Mouse (Mus musculus): ENCODE measurements around the gene Tbl3. TPM values are rescaled to one million over a fixed set of nuclear protein-coding genes. Genes with fewer than 3 reads are reported as not detected.

Gene Tbl3
- polyA plus RNA-seq, 1 experiment from 2014 or later = 64.4 TPM

- Histone ChIP-seq H3K9ac (no peak overlapping the region), H3K4me1 (no peaks in the 10 kb centered on the region), H3K9me3 (no peaks in the 10 kb centered on the region), H3K4me2 (no peak overlapping the region), H3K4me3 (replicated peaks) (peak overlapping the region; percentile 86; the same call in 1 of the 2 replicates), H3K36me3 (peaks cover 13% of the 10 kb centered on the region), H3K27ac (no peak overlapping the region), H3K27me3 (replicated peaks) (no peaks in the 10 kb centered on the region)
- ATAC-seq (ENCODE audit: insufficient read depth, low FRiP score, low read depth) = no peak
- WGBS = 34% methylated on average over 2 of the region's 2 CpGs
Observed at GRCm38 (mm10) chr17:24708646-24709045, 1.2 kb upstream of the Tbl3 start.

- Histone ChIP-seq H3K4me1 (no peaks in the 10 kb centered on the region), H3K9me3 (no peaks in the 10 kb centered on the region), H3K27me3 (replicated peaks) (no peaks in the 10 kb centered on the region), H3K4me3 (replicated peaks) (peak overlapping the region; percentile 86), H3K27ac (peak overlapping the region; percentile 86), H3K4me2 (peak overlapping the region; percentile 79), H3K9ac (peak overlapping the region; percentile 80), H3K36me3 (peaks cover 16% of the 10 kb centered on the region)
- no peak for ATAC-seq (ENCODE audit: insufficient read depth, low FRiP score, low read depth)
- WGBS = 5% methylated on average over 24 of the region's 24 CpGs
Observed at GRCm38 (mm10) chr17:24707801-24708425, 453 bp upstream of the Tbl3 start.

GRCm38 (mm10) chr17:24705821-24706220 lies 1.6 kb downstream of the Tbl3 start:
- Histone ChIP-seq H3K4me3 (replicated peaks) (no peak overlapping the region), H3K36me3 (peaks cover 34% of the 10 kb centered on the region)
- WGBS = 92% methylated on average over 3 of the region's 3 CpGs

GRCm38 (mm10) chr17:24701251-24701650 lies 6.2 kb downstream of the Tbl3 start:
- peaks cover 43% of the 10 kb centered on the region for H3K36me3 ChIP-seq
- ATAC-seq (ENCODE audit: insufficient read depth, low FRiP score, low read depth) = no peak

More at GRCm38 (mm10) chr17:24705821-24706220, 1.6 kb downstream of the Tbl3 start:
- no peak for ATAC-seq (ENCODE audit: insufficient read depth, low FRiP score, low read depth)
- Histone ChIP-seq H3K4me2 (no peak overlapping the region), H3K9ac (no peak overlapping the region), H3K27ac (no peak overlapping the region), H3K9me3 (no peaks in the 10 kb centered on the region), H3K27me3 (replicated peaks) (no peaks in the 10 kb centered on the region), H3K4me1 (no peaks in the 10 kb centered on the region)

GRCm38 (mm10) chr17:24699473-24699872 lies 8.0 kb downstream of the Tbl3 start:
- Histone ChIP-seq H3K4me3 (replicated peaks) (no peak overlapping the region), H3K4me2 (no peak overlapping the region), H3K27ac (no peak overlapping the region), H3K9me3 (no peaks in the 10 kb centered on the region), H3K4me1 (peaks cover 21% of the 10 kb centered on the region), H3K9ac (no peak overlapping the region), H3K27me3 (replicated peaks) (no peaks in the 10 kb centered on the region), H3K36me3 (peaks cover 39% of the 10 kb centered on the region)
- ATAC-seq (ENCODE audit: insufficient read depth, low FRiP score, low read depth) = no peak
- 70% methylated on average over 2 of the region's 2 CpGs for WGBS

More at GRCm38 (mm10) chr17:24701251-24701650, 6.2 kb downstream of the Tbl3 start:
- no peaks in the 10 kb centered on the region for H3K9me3 ChIP-seq
- no peaks in the 10 kb centered on the region for H3K27me3 ChIP-seq (replicated peaks)
- no peak overlapping the region for H3K4me2 ChIP-seq
- no peak overlapping the region for H3K27ac ChIP-seq
- H3K4me1 ChIP-seq = peaks cover 15% of the 10 kb centered on the region
- H3K4me3 ChIP-seq (replicated peaks) = no peak overlapping the region
- WGBS = 89% methylated on average over 9 of the region's 9 CpGs
- no peak overlapping the region for H3K9ac ChIP-seq

- Histone ChIP-seq H3K4me3 (replicated peaks) (no peak overlapping the region), H3K27ac (no peak overlapping the region), H3K27me3 (replicated peaks) (no peaks in the 10 kb centered on the region), H3K9ac (no peak overlapping the region), H3K9me3 (no peaks in the 10 kb centered on the region), H3K4me1 (peaks cover 21% of the 10 kb centered on the region), H3K36me3 (peaks cover 31% of the 10 kb centered on the region), H3K4me2 (no peak overlapping the region)
- ATAC-seq (ENCODE audit: insufficient read depth, low FRiP score, low read depth) = no peak
- 72% methylated on average over 9 of the region's 9 CpGs for WGBS
Observed at GRCm38 (mm10) chr17:24698715-24699114, 8.7 kb downstream of the Tbl3 start.

GRCm38 (mm10) chr17:24697985-24698384 lies 9.5 kb downstream of the Tbl3 start:
- no peak for ATAC-seq (ENCODE audit: insufficient read depth, low FRiP score, low read depth)
- Histone ChIP-seq H3K9me3 (no peaks in the 10 kb centered on the region), H3K4me1 (peaks cover 21% of the 10 kb centered on the region), H3K4me2 (peak overlapping the region; percentile 8; the same call in 1 of the 2 replicates), H3K4me3 (replicated peaks) (no peak overlapping the region), H3K27ac (peak overlapping the region; percentile 91; the same call in 1 of the 2 replicates), H3K27me3 (replicated peaks) (no peaks in the 10 kb centered on the region), H3K36me3 (peaks cover 28% of the 10 kb centered on the region), H3K9ac (no peak overlapping the region)
- WGBS = 24% methylated on average over 5 of the region's 5 CpGs

GRCm38 (mm10) chr17:24696011-24696697 lies 11.3 kb downstream of the Tbl3 start, which contains the start of the genes Gfer and Noxo1:
Gene Gfer, minus strand, starts transcription at chr17:24696156.
Gene Noxo1, plus strand, starts transcription at chr17:24696234.
- Histone ChIP-seq H3K9me3 (no peaks in the 10 kb centered on the region), H3K4me2 (peak within 1 kb of the TSS; percentile 91), H3K9ac (peak within 1 kb of the TSS; percentile 69), H3K4me3 (replicated peaks) (peak within 1 kb of the TSS; percentile 82), H3K27me3 (replicated peaks) (peaks cover under 1% of the 10 kb centered on the region; the same call in 1 of the 2 replicates), H3K27ac (peak within 1 kb of the TSS; percentile 91), H3K4me1 (peaks cover 21% of the 10 kb centered on the region), H3K36me3 (peaks cover 18% of the 10 kb centered on the region)
- ATAC-seq (ENCODE audit: insufficient read depth, low FRiP score, low read depth) = peak; percentile 93
- under 1% methylated on average over 70 of the region's 76 CpGs for WGBS

GRCm38 (mm10) chr17:24695326-24696010 lies 12.0 kb downstream of the Tbl3 start:
- Histone ChIP-seq H3K4me3 (replicated peaks) (peak overlapping the region; percentile 82), H3K9ac (peak overlapping the region; percentile 69), H3K4me1 (peaks cover 21% of the 10 kb centered on the region), H3K4me2 (peak overlapping the region; percentile 91), H3K36me3 (peaks cover 11% of the 10 kb centered on the region), H3K27me3 (replicated peaks) (peaks cover 8% of the 10 kb centered on the region), H3K27ac (peak overlapping the region; percentile 91), H3K9me3 (no peaks in the 10 kb centered on the region)
- 6% methylated on average over 50 of the region's 51 CpGs for WGBS
- 0 out of 2 replicates have a peak, but pooled peaks have one; percentile 2 for ATAC-seq (ENCODE audit: insufficient read depth, low FRiP score, low read depth)

- Histone ChIP-seq H3K27ac (no peak overlapping the region), H3K9me3 (no peaks in the 10 kb centered on the region), H3K9ac (no peak overlapping the region), H3K4me3 (replicated peaks) (no peak overlapping the region), H3K4me1 (peaks cover 30% of the 10 kb centered on the region), H3K4me2 (no peak overlapping the region; the same call in 1 of the 2 replicates), H3K27me3 (replicated peaks) (peaks cover 38% of the 10 kb centered on the region), H3K36me3 (peaks cover 5% of the 10 kb centered on the region; the same call in 1 of the 2 replicates)
- no peak for ATAC-seq (ENCODE audit: insufficient read depth, low FRiP score, low read depth)
- WGBS = 83% methylated on average over 5 of the region's 5 CpGs
Observed at GRCm38 (mm10) chr17:24692385-24692784, 15.1 kb downstream of the Tbl3 start.

- ATAC-seq (ENCODE audit: insufficient read depth, low FRiP score, low read depth) = no peak
- H3K36me3 ChIP-seq = peaks cover 5% of the 10 kb centered on the region; the same call in 1 of the 2 replicates
- H3K4me3 ChIP-seq (replicated peaks) = peak within 1 kb of the TSS; percentile 48
- WGBS = under 1% methylated on average over 41 of the region's 55 CpGs
- H3K4me1 ChIP-seq = peaks cover 21% of the 10 kb centered on the region
- H3K4me2 ChIP-seq = peak within 1 kb of the TSS; percentile 91
- H3K9ac ChIP-seq = no peak within 1 kb of the TSS
- peaks cover 45% of the 10 kb centered on the region for H3K27me3 ChIP-seq (replicated peaks)
- no peaks in the 10 kb centered on the region for H3K9me3 ChIP-seq
- no peak within 1 kb of the TSS for H3K27ac ChIP-seq
Observed at GRCm38 (mm10) chr17:24689251-24690081, 18.0 kb downstream of the Tbl3 start, which contains the start of gene Syngr3. Gene Syngr3, minus strand, starts transcription at chr17:24689955.
